ENCODE assay signal across 8 mouse cellular contexts in the genomic region with DNA sequence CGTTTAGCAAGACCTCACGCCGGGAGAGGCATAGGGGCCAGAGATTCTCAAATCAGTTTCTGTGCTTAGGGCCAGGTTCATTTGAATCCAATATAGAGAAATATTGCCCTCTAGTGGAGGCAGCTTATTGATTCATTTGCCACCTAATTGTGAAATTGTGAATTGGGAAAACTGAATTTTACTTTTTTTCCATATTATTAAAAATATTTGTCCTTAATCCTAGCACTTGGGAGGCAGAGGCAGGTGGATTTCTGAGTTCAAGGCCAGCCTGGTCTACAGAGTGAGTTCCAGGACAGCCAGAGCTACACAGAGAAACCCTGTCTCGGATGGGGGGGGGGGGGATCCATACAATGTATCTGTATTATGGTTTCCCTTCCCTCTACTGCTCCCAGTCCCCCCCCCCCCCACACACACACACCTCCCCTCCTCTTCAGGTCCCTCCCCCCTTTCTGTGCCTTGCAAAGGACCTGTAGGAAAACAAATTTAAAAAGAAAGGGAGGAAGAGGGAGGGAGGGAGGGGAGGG.
A peak's percentile ranks its signal among the peaks of the same experiment; 100 is the strongest.
DNase-seq lines count a peak whose midpoint lies in the region; ATAC-seq lines count a peak whose summit lies in the region.
"Had no signal": no experiment of that assay in that cellular context is flagged by ENCODE, and none has a peak within 500 bp of the region (broad histone marks: within the 10 kb centered on the region; RNA-seq: fewer than 3 reads in every experiment).

No protein-coding gene starts in this region.

- H3K9ac ChIP-seq in limb, embryonic 11.5 days (ENCODE audit: low read length) = no peak overlapping the region

- H3K4me2 ChIP-seq in limb, embryonic 11.5 days (ENCODE audit: low read depth, severe bottlenecking) = peak overlapping the region; percentile 8; the same call in 1 of the 2 replicates

- DNase-seq in limb, embryonic 11.5 days (ENCODE audit: low spot score) = no peak
- no peak for DNase-seq in limb, embryonic 10.5 days (ENCODE audit: low spot score)
- DNase-seq in c-Kit-positive CD71-positive TER-119-negative erythroid progenitor cells, embryonic 14.5 days (ENCODE audit: low read depth) = peak; percentile 21
- DNase-seq in heart, embryonic 10.5 days (ENCODE audit: low spot score) = no peak
- DNase-seq in spleen, postnatal 14 days (ENCODE audit: low spot score in 2 of 2) = no peak
- no peak for DNase-seq in gastrocnemius, postnatal 10 days

- WGBS in limb, embryonic 11.5 days = 23% methylated on average over 4 of the region's 4 CpGs
- 18% methylated on average over 4 of the region's 4 CpGs for WGBS in limb, embryonic 10.5 days
- WGBS in heart, embryonic 10.5 days = 21% methylated on average over 4 of the region's 4 CpGs

- H3K27ac ChIP-seq in limb, embryonic 11.5 days (replicated peaks; ENCODE audit: low read depth, low read length) = no peak overlapping the region
- no peak overlapping the region for H3K27ac ChIP-seq in limb, embryonic 10.5 days
- no peak overlapping the region for H3K27ac ChIP-seq in heart, embryonic 10.5 days

- H3K36me3 ChIP-seq in limb, embryonic 11.5 days (ENCODE audit: control insufficient read depth, insufficient read depth, low read length) = no peaks in the 10 kb centered on the region
- H3K36me3 ChIP-seq in limb, embryonic 10.5 days = no peaks in the 10 kb centered on the region
- H3K36me3 ChIP-seq in heart, embryonic 10.5 days = no peaks in the 10 kb centered on the region

- no peak overlapping the region for H3K4me3 ChIP-seq in limb, embryonic 11.5 days (ENCODE audit: low read depth, low read length)
- no peak overlapping the region for H3K4me3 ChIP-seq in limb, embryonic 10.5 days
- H3K4me3 ChIP-seq in heart, embryonic 10.5 days = peak overlapping the region; percentile 33
- H3K4me3 ChIP-seq: erythroblast, embryonic 14.5 days had no signal

- no peaks in the 10 kb centered on the region for H3K27me3 ChIP-seq in limb, embryonic 11.5 days (ENCODE audit: control insufficient read depth, insufficient read depth, low read length)
- no peaks in the 10 kb centered on the region for H3K27me3 ChIP-seq in limb, embryonic 10.5 days (ENCODE audit: low read depth, poor library complexity, severe bottlenecking)
- 0 out of 2 replicates have a peak, but pooled peaks cover 4% of the 10 kb centered on the region for H3K27me3 ChIP-seq in heart, embryonic 10.5 days (ENCODE audit: insufficient read depth, poor library complexity, severe bottlenecking)

- no peaks in the 10 kb centered on the region for H3K9me3 ChIP-seq in limb, embryonic 11.5 days (ENCODE audit: control insufficient read depth, low read length)
- no peaks in the 10 kb centered on the region for H3K9me3 ChIP-seq in limb, embryonic 10.5 days (replicated peaks)
- no peaks in the 10 kb centered on the region for H3K9me3 ChIP-seq in heart, embryonic 10.5 days

- no peak for ATAC-seq in limb, embryonic 11.5 days (ENCODE audit: insufficient number of reproducible peaks, low FRiP score, low TSS enrichment, low read depth)
- ATAC-seq in megakaryocyte progenitor cell, adult 5-6 weeks (replicated peaks; ENCODE audit: poor library complexity) = peak; percentile 82

- H3K4me1 ChIP-seq in limb, embryonic 11.5 days (ENCODE audit: control insufficient read depth, insufficient read depth, low read length) = 0 out of 2 replicates have a peak, but pooled peaks cover under 1% of the 10 kb centered on the region
- peaks cover 6% of the 10 kb centered on the region; the same call in 1 of the 2 replicates for H3K4me1 ChIP-seq in limb, embryonic 10.5 days
- peaks cover 10% of the 10 kb centered on the region for H3K4me1 ChIP-seq in heart, embryonic 10.5 days
